Mouse (Mus musculus) G1E (cell line): ENCODE measurements at regions not wholly inside any gene's neighbourhood (a gene's known extent, or its start where the extent isn't known, plus 50 kb on each side); places are given as distances from the start of the nearest gene placed in this dataset.

Experiments used
- CTCF ChIP-seq: IDR thresholded peaks from 2 replicates; pipeline ENCODE4 v1.5.1; 2012; ENCODE audit warnings: low read depth, low read length, inconsistent platforms, mixed read lengths
- TAL1 ChIP-seq: conservative IDR thresholded peaks from 2 replicates; pipeline ENCODE4 v1.6.1; 2012; ENCODE audit warnings: low read depth, low read length, inconsistent platforms, mixed read lengths

DNA sequence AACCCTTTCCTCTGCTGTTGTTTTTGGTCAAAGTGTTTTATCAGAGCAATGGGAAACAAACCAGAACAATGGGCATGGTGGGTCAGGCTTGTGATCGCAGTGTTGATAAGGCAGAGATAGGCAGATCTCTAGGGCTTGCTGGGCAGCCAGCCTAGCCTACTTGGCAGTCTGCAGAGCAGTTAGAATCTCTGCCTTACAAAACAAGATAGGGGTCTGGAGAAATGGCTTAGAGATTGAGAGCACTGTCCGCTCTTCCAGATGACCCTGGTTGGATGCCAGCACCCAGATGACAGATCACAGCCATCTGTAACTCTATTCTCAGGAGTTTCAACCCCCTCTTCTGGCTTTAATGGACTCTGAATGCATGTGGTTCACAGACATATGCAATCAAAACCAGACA is 289.7 kb upstream of the Thsd7b start:
- TF ChIP-seq TAL1 (no peak), CTCF (no peak)
